Mouse (Mus musculus): ENCODE results near the gene Armc9.

The Armc9 gene

DNA sequence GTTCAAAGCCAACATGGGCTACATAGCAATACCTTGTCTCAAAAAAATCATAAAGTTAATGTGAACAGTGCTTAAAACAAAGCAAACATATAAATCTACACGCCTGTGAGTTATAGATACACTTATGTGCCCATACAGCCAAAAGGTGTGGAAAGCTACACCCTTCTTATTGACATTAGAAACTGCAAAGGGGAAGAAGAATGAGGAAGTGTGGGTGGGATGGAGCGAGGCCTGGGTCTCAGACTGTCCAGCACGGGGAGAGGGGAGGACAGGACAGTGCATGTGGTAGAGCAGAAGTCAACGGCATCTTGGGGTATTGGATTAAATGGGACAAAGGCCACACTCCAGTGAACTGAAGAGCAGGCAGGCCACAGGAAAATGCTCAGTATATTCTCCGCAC is 61.8 kb downstream of the Armc9 start:
- no peak for DNase-seq (ENCODE audit: inconsistent age in 2 of 2, low spot score in 1 of 2)

DNA sequence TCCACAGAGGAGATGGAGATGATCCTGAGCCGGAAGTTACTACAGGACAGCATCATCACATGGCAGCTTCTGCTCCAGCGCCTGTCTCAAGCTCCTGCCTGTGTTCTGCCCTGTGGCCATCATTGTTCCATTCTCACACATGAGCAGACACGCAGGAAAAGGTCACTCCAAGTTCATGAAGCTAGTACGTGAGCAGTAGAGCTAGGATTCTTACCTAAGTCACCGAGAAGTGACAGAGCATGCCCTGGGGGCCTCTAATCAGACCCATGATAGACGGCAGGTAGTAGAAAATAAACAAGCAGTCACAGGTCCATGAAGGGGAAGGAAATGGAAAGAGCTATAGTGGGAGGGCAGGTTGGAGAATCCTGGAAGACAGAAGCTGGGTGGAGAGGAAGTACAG is 63.4 kb downstream of the Armc9 start:
- no peak for DNase-seq (ENCODE audit: inconsistent age in 2 of 2, low spot score in 1 of 2)

DNA sequence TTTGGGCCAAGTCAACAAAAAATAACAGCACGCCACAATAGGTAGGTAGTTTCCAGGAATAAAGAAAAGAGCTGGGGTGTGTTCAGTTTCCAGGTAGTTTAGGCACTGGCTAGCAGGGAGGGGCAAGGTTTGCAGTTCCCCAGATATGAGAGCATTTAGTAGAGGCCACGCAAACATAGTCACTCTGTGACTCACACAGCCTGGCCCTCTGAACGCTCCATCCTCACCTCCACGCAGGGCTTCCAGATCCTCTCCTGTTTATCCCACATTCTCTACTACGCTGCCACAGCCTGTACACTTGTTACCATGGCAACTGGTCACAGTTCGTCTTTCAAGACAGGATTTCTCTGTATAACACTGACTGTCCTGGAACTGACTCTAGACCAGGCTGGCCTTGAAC is 70.6 kb downstream of the Armc9 start:
- DNase-seq (ENCODE audit: inconsistent age in 2 of 2, low spot score in 1 of 2) = no peak

DNA sequence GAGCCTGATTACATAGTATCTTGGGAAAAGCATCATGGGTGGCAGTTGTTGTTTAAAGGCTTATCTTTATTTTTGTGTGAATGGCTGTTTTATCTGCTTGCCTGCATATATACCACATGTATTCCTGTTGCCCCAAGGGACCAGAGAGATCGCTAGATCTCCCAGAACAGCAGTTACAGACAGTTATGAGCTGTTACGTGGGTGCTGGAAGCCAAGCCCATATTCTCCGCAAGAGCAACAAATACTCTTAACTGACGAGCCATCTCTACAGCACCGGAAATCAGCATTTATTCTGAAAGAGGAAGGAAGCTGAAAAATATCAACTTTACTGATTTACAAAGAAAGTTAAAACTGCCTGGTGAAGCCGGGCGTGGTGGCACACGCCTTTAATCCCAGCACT is 74.1 kb downstream of the Armc9 start:
- no peak for DNase-seq (ENCODE audit: inconsistent age in 2 of 2, low spot score in 1 of 2)

DNA sequence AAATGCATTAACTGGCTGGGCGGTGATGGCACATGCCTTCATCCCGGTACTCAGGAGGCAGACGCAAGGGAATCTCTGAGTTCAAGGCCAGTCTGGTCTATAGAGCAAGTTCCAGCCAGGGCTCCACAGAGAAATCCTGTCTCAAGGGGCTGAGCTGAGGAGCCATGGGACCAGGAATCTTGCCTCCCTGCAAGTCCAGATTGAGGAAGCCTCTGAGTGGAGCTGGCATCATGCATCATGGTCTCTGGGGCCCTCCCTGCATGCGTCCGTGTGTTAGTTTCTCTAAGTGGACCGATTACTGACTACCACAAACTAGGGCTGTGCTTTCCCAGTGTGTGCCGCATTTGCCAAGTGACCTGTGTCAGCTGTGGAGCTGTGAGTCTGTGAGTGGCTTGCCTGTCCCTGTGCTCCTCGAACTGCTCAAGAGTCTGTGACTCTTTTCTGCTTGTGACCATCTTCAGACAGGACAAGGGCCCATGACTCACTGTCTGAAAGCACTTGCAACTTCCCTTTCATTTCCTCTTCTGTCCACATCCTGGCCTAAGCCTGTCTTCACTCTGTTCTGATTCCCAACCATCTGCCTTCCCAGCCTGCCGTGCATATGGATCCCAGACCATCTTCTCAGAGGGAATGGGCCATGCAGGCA is 74.7 kb downstream of the Armc9 start:
- peak in 1 of 2 experiments; percentile 31 for DNase-seq (ENCODE audit: inconsistent age in 2 of 2, low spot score in 1 of 2)

DNA sequence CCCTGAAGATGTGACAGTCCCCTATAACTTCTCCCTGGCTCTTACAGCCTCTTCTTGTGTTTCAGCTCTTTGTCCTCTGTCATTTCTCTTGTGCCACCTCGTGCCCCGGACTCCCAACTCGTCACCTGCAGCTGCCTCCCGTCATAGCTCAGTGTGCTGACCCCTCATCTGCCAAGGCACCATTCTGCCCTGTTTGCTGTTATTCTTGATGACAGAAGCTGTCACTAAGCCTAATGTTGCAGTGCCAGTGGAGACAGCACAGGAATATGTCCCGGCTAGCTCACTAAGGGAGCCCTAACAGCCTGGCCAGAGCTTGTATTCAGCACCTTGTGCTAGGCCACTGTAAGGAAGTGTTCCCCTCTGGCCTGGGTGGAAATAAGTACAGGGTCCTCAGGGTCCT is 78.1 kb downstream of the Armc9 start:
- no peak for DNase-seq (ENCODE audit: inconsistent age in 2 of 2, low spot score in 1 of 2)

DNA sequence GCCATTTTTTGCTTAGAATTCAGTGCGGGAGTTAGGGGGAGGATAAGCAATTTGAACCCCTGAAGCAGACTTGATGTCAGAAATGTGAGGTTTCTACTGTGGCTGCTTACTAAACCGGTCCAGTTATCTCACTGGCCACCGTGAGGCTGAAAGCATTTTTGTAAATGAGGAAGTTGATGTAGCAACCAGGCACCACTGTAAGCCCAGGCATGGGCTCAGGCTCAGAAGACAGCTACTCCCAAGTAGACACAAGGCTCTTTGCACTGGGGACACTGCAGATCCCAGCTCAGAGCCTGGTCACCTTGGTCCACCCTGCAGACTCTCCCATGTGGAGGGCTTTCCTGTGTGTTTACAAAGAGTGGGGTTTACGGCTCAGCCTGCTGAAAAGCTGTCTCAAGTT is 79.2 kb downstream of the Armc9 start:
- DNase-seq (ENCODE audit: inconsistent age in 2 of 2, low spot score in 1 of 2) = peak in 1 of 2 experiments; percentile 28

DNA sequence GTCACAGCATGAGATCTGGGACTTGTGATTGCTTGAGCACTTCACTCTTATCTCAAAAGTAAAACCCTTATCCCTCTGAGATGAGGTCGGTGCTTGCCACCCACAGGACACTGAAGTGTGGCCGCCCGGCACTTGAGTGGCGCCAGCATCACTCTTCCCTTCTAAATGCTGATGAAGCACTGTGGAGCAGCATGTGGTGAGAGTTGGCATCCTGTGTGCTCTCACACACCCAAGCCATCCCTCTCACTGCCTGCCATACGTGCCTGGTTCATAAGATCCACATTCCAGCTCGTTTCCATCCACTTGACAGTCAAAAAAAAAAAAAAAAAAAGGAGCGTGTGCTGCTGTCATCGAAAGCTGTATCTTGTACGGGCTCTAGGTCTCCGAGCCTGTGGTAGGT is 80.5 kb downstream of the Armc9 start:
- DNase-seq (ENCODE audit: inconsistent age in 2 of 2, low spot score in 1 of 2) = no peak

DNA sequence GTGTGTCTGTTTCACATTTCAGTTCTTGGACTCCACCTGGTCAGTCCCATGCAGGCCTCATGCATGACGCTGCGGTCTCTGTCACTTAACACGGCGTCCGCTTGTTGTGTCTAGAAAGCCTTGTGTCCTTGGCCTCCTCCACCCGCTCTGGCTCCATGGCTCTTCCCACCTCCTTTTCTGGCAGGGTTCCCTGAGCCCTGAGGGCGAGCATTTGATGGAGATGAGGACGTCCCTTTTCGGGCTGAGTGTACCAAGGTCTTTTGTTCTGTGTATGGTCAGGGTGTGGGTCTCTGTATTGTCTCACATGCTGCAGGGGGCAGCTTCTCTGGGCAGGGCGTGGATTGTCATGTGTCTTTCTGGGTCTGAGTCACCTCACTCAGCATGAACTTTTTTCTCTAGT is 81.9 kb downstream of the Armc9 start:
- peak; percentile 63 to 86 for DNase-seq (ENCODE audit: inconsistent age in 2 of 2, low spot score in 1 of 2)

DNA sequence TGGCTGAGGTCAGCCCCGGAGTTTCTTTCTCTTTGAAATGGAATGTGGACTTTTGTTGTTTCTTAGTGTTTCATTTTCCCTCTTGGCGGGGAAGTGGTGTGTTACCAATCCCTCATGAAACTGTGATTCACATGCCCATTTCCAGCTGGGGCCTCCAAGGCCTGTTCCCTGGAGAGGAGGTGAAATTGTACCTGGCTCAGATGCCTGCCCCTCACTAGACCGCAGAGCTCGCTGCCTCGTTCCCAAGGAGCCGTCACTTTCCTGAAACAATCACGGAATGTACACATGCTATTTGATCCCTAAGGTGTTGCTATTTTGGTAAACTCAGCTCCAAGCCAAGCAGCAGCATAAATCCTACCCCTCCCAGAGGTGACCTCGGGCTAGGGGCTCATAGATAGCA is 84.4 kb downstream of the Armc9 start:
- no peak for DNase-seq (ENCODE audit: inconsistent age in 2 of 2, low spot score in 1 of 2)

DNA sequence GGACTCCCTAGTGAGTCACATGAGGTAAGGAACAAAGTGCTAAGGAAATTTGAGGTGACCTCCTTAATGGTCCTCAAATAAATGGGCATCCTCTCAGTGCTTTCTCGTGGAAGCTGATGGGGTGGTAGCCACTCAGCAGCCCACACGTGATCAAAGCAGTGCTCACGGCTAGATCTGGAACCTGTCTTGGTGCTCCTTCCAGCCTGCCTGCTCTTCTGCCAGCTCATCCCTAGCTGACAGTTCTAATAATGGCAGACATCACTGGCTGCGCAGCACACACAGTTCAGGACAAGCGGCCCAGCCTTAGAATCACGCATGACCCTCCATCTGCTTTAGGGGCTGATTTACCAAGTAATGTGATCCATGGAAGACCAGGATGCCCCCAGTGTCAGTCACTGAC is 85.3 kb downstream of the Armc9 start:
- no peak for DNase-seq (ENCODE audit: inconsistent age in 2 of 2, low spot score in 1 of 2)

DNA sequence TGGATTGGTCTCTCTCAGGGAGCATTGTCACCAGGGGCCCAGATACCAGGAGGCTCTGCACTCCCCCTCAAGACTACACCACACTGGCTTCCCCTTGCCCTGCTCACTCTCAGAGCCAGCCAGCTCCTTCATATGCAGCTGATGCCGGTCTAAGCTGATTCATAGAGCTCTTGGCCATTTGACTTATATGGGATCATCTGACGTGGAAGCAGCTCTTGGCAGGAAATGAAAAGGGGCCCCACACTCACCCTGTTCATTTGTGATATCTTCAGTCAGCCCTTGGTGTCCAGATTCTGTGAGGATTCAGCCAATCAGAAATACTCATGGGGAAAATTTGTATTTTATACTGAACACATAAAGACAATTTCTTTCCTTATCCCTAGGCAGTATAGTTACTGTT is 86.4 kb downstream of the Armc9 start:
- DNase-seq (ENCODE audit: inconsistent age in 2 of 2, low spot score in 1 of 2) = no peak

DNA sequence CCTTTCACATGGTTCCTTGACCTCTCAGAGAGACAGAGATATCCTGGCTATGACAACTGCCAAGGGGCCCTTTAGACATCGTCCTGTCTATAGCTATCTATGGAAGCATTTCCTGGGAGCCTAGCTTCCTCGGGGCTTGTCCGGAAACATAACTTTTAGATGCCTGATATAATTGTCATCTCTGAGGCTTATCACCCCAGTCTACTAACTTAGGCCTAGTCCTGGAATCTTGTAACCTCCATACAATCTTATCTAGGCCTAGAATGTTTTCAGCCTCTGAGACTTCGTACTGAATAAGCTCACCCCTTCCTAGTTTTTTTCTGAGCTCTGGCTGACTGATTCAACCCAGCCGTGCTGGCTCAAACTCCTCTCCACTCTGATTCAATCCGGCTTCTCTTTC is 88.9 kb downstream of the Armc9 start:
- DNase-seq (ENCODE audit: inconsistent age in 2 of 2, low spot score in 1 of 2) = no peak

DNA sequence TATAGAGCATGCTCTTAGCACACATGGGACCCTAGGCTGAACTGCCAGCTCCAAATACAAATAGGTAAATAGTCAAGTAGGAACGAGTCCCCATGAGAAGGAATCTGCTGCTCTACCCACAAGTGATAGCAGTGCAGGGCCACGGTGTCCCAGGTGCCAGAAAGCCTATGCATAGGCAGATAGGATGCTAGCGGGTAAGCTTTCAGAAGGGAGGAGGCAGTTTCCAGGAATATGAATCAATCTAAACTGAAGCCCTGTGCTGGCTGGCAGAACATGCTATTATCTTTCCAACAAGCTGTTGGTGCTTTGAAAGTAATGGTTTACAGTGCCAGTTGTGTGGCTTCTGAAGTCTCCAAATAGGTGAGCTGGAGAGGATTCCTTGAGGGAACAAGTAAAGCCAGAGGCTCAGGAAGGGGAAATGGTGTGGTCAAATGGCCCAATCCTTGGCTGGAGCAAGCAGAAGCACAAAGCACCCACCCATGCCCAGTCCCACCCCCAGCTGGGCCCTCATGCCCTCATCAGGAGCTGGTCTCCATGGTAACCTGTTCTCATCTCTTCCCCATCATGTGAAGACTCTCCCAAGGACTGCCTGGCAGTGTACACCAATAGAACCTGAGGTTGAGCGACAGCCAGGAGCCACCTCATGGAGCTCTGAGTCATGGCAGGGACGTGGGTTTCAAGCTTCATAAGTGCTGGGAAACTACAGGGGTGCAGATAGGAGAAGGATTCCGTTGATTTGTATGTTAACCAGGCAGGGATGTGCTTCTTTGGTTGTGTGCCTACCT is 90.9 kb downstream of the Armc9 start:
- DNase-seq (ENCODE audit: inconsistent age in 2 of 2, low spot score in 1 of 2) = no peak

DNA sequence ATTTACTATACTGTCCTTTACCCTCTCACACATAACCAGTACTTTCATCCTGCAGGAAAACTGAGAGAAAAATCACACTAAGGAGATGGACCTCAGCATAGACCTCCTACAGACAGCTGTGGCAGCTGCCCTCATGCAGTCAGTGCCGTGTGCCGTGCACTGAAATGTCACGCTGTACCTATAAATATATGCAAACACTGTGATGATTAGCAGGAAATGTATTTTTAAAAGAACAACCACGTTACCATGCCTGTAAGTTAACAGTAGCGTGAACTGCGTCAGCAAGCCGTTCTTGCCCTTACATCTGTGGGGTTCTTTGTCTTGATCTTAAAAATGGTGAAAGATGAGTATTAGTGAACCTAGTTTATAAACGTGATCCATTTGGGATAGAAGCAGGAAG is 98.8 kb downstream of the Armc9 start:
- no peak for DNase-seq (ENCODE audit: inconsistent age in 2 of 2, low spot score in 1 of 2)

DNA sequence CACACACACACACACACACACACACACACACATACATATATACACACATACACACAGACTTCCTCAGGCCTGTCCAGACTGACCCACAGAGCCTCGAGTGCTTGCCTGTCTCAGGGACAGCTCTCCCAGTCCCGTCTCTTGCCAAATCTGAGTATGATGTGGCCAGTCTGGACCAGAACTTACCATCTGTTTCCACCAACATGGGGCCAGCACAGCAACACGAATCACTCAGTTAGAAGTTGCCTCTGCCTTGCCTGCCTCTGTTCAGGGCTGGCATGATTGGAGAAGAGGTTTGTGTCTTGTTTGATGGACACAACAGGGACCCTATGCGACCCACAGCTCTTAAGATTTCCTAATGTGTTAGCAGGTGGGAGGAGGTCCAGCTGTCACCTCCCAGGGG is 101.7 kb downstream of the Armc9 start:
- DNase-seq (ENCODE audit: inconsistent age in 2 of 2, low spot score in 1 of 2) = no peak

DNA sequence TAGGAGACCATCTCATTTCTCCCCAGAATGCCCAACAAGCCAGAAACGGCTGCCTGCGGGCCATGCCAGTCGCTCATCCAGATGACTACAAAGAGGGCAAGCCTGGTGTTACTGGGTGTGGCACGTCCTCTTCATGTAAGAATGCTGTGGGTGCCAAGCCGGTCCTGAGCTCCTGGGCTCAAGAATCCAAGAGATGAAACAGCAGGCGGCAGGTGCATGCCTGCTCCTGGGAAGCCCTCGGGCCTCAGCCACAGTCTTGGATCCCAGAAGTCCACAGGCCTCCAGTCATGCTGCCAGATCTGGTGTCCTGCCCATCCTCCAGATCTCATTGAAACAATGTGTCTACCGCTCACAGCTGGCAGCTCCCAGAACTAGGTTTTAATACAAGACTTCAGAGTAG is 102.6 kb downstream of the Armc9 start:
- no peak for DNase-seq (ENCODE audit: inconsistent age in 2 of 2, low spot score in 1 of 2)

DNA sequence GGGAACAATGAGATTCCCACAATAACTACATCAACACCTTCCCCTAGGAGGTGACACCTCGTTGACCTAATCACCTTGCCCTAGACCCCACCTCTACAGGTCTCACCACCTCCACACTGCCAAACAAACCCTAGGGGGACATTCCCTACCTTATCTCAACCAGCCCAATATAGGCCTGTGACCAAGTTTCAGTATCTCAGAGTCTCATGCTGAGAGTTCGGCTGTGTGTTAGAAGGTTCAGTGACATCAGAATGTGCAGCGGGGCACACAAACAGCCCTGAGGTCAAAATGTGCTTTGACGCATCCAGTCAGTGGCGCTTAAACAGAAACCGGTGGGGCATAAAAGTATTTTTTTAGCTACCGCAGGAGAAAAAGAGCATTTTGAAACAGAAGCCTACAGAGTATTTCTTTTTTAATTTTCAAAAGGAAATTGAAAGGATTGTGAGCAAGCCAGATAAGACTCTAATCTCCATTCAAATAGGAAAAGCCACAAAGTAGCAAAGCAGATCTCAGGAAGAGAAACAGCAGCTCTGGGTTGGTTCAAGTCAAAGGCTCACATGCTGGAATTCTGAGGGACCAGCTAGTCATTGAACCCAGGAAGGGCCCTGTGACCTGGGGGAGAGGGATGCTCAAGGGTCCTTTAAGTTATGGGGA is 103.7 kb downstream of the Armc9 start:
- no peak for DNase-seq (ENCODE audit: inconsistent age in 2 of 2, low spot score in 1 of 2)

DNA sequence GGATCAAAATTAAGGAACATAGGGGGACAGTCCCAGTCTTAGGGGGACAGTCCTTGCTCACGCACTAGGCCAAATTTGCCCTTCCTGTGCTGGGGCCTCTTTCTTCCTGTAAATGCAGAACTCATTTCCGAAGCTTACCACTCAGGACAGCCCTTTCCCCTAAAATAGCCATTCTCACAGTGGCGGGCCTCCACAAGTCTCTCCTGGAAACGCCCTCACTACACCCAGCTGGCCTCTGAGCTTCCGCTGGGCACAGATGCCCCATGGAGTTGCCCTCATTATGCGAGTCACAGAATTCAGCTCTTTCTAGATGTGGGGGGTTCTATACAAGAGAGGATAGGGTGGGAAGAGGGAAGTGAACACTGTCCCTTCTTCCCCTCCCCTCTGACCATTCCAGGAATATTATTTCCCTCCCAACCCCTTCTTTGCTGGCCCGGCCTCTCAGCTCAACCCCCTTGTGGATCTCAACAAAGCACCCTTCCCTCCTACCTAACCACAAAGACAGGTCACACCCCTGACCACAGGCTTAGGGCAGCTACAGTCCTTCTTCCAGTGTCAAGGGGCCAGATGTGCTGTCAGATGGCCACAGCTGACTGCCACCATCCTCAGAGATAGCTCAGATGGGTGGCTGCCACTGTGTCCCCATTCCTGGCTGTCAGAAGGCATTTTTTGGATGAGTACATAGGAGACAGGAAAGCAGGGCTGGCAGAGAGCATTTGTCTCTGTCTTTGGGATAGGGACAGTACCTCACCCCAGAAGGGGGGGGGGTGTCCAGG is 109.2 kb downstream of the Armc9 start:
- DNase-seq (ENCODE audit: inconsistent age in 2 of 2, low spot score in 1 of 2) = no peak

DNA sequence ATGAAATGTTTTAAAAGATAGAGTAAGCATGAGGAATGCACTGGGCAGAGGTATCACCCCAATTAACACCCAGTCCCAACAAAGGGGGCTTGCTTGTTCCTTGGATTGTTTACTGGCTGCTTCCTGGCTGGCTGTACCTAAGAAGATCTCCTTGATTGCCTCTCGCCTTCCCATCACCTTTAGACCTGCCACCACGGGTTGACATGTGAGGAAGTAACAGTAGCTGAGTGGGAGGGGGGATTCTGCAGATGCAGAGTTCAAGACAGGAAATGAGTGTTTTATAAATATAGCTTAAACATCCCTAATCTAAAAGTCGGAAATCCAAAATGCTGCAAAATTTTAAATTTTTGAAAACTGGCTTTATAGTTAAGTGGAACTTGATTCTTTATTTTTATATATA is 110.5 kb downstream of the Armc9 start:
- DNase-seq (ENCODE audit: inconsistent age in 2 of 2, low spot score in 1 of 2) = no peak

DNA sequence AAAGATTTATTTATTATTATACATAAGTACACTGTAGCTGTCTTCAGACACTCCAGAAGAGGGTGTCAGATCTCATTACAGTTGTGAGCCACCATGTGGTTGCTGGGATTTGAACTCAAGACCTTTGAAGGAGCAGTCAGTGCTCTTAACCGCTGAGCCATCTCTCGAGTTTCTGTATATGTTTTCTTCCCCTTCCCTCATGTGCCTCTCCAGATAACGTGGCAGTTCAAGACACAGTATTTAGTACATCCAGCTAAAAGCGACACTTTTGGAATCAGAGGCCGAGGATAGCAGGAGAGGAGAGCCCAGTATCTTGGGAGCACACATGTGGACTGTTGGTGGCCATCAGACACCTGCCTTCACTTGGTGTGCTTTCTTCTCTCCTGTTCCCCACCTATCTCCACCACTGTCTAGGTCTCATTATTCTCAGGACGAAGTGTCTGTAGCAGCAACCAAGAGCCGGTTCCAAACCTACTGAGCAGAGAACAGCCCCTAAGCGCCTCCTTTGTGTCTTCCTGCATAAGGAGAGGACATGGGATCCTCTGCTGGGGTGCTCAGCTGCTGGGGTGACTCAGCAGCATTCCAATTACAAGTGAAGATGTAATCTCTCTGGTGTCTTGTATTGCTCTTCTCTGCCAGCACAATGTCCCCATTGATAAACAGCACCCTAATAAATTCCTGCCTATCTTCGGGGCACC is 114.1 kb downstream of the Armc9 start:
- no peak for DNase-seq (ENCODE audit: inconsistent age in 2 of 2, low spot score in 1 of 2)
